Mouse (Mus musculus): ENCODE data around the gene Haao. TPM values are rescaled to one million over a fixed set of nuclear protein-coding genes. Genes with fewer than 3 reads are reported as not detected.

The Haao gene
- polyA plus RNA-seq, 1 experiment from 2014 or later, result 0.27 TPM

GRCm38 (mm10) chr17:83846301-83847021, 1.3 kb downstream of the Haao start:
- no peaks in the 10 kb centered on the region; the same call in 1 of the 2 replicates for H3K27me3 ChIP-seq (ENCODE audit: low read depth, poor library complexity, severe bottlenecking)
- H3K36me3 ChIP-seq, result no peaks in the 10 kb centered on the region
- WGBS, result 83% methylated on average over 21 of the region's 21 CpGs
- no peaks in the 10 kb centered on the region for H3K9me3 ChIP-seq (replicated peaks)
- H3K27ac ChIP-seq (replicated peaks), result no peak overlapping the region
- DNase-seq (ENCODE audit: low spot score), result no peak
- peaks cover 24% of the 10 kb centered on the region for H3K4me1 ChIP-seq
- no peak overlapping the region for H3K4me3 ChIP-seq

- WGBS, result 86% methylated on average over 8 of the region's 8 CpGs
- no peaks in the 10 kb centered on the region for H3K36me3 ChIP-seq
- H3K9me3 ChIP-seq (replicated peaks), result no peaks in the 10 kb centered on the region
- H3K4me1 ChIP-seq, result peaks cover 24% of the 10 kb centered on the region
- no peak overlapping the region for H3K4me3 ChIP-seq
- no peak overlapping the region for H3K27ac ChIP-seq (replicated peaks)
- no peak for DNase-seq (ENCODE audit: low spot score)
- no peaks in the 10 kb centered on the region; the same call in 1 of the 2 replicates for H3K27me3 ChIP-seq (ENCODE audit: low read depth, poor library complexity, severe bottlenecking)
Observed at GRCm38 (mm10) chr17:83845538-83845937, 2.2 kb downstream of the Haao start.

- peaks cover 8% of the 10 kb centered on the region for H3K4me1 ChIP-seq
- no peaks in the 10 kb centered on the region for H3K36me3 ChIP-seq
- H3K9me3 ChIP-seq (replicated peaks), result no peaks in the 10 kb centered on the region
- WGBS, result 71% methylated on average over 7 of the region's 7 CpGs
- H3K27ac ChIP-seq (replicated peaks), result no peak overlapping the region
- DNase-seq (ENCODE audit: low spot score), result no peak
- no peaks in the 10 kb centered on the region; the same call in 1 of the 2 replicates for H3K27me3 ChIP-seq (ENCODE audit: low read depth, poor library complexity, severe bottlenecking)
- H3K4me3 ChIP-seq, result no peak overlapping the region
Observed at GRCm38 (mm10) chr17:83843780-83844179, 4.0 kb downstream of the Haao start.

GRCm38 (mm10) chr17:83841011-83841410, 6.8 kb downstream of the Haao start:
- DNase-seq (ENCODE audit: low spot score), result no peak
- H3K27ac ChIP-seq (replicated peaks), result no peak overlapping the region
- H3K36me3 ChIP-seq, result no peaks in the 10 kb centered on the region
- peaks cover 6% of the 10 kb centered on the region; the same call in 1 of the 2 replicates for H3K4me1 ChIP-seq
- H3K4me3 ChIP-seq, result no peak overlapping the region
- 90% methylated on average over 5 of the region's 5 CpGs for WGBS
- no peaks in the 10 kb centered on the region for H3K9me3 ChIP-seq (replicated peaks)
- no peaks in the 10 kb centered on the region for H3K27me3 ChIP-seq (ENCODE audit: low read depth, poor library complexity, severe bottlenecking)

GRCm38 (mm10) chr17:83839132-83839531, 8.6 kb downstream of the Haao start:
- Histone ChIP-seq H3K4me1 (peaks cover 13% of the 10 kb centered on the region; the same call in 1 of the 2 replicates), H3K9me3 (replicated peaks) (no peaks in the 10 kb centered on the region), H3K27me3 (ENCODE audit: low read depth, poor library complexity, severe bottlenecking) (no peaks in the 10 kb centered on the region), H3K27ac (replicated peaks) (no peak overlapping the region), H3K36me3 (no peaks in the 10 kb centered on the region), H3K4me3 (no peak overlapping the region)
- no peak for DNase-seq (ENCODE audit: low spot score)
- 65% methylated on average over 9 of the region's 9 CpGs for WGBS

GRCm38 (mm10) chr17:83837659-83838190, 10.0 kb downstream of the Haao start:
- DNase-seq (ENCODE audit: low spot score), result no peak
- no peaks in the 10 kb centered on the region for H3K27me3 ChIP-seq (ENCODE audit: low read depth, poor library complexity, severe bottlenecking)
- no peak overlapping the region for H3K27ac ChIP-seq (replicated peaks)
- H3K4me1 ChIP-seq, result peaks cover 10% of the 10 kb centered on the region; the same call in 1 of the 2 replicates
- no peaks in the 10 kb centered on the region for H3K9me3 ChIP-seq (replicated peaks)
- WGBS, result 77% methylated on average over 8 of the region's 8 CpGs
- H3K4me3 ChIP-seq, result no peak overlapping the region
- H3K36me3 ChIP-seq, result no peaks in the 10 kb centered on the region

GRCm38 (mm10) chr17:83836048-83836447, 11.7 kb downstream of the Haao start:
- DNase-seq (ENCODE audit: low spot score), result no peak
- Histone ChIP-seq H3K4me1 (peaks cover 10% of the 10 kb centered on the region; the same call in 1 of the 2 replicates), H3K4me3 (no peak overlapping the region), H3K36me3 (no peaks in the 10 kb centered on the region), H3K27me3 (ENCODE audit: low read depth, poor library complexity, severe bottlenecking) (no peaks in the 10 kb centered on the region), H3K9me3 (replicated peaks) (no peaks in the 10 kb centered on the region), H3K27ac (replicated peaks) (0 out of 2 replicates have a peak overlapping the region, but pooled peaks have one; percentile 9)
- 81% methylated on average over 3 of the region's 3 CpGs for WGBS

- no peak for DNase-seq (ENCODE audit: low spot score)
- no peaks in the 10 kb centered on the region for H3K9me3 ChIP-seq (replicated peaks)
- no peak overlapping the region for H3K27ac ChIP-seq (replicated peaks)
- no peak overlapping the region for H3K4me3 ChIP-seq
- 77% methylated on average over 4 of the region's 4 CpGs for WGBS
- H3K27me3 ChIP-seq (ENCODE audit: low read depth, poor library complexity, severe bottlenecking), result no peaks in the 10 kb centered on the region
- H3K4me1 ChIP-seq, result peaks cover 19% of the 10 kb centered on the region; the same call in 1 of the 2 replicates
- H3K36me3 ChIP-seq, result no peaks in the 10 kb centered on the region
Observed at GRCm38 (mm10) chr17:83834120-83834519, 13.6 kb downstream of the Haao start.

- H3K36me3 ChIP-seq, result no peaks in the 10 kb centered on the region
- H3K4me1 ChIP-seq, result peaks cover 27% of the 10 kb centered on the region
- H3K27ac ChIP-seq (replicated peaks), result no peak overlapping the region
- 93% methylated on average over 4 of the region's 4 CpGs for WGBS
- H3K27me3 ChIP-seq (ENCODE audit: low read depth, poor library complexity, severe bottlenecking), result no peaks in the 10 kb centered on the region
- H3K4me3 ChIP-seq, result no peak overlapping the region
- H3K9me3 ChIP-seq (replicated peaks), result no peaks in the 10 kb centered on the region
- DNase-seq (ENCODE audit: low spot score), result no peak
Observed at GRCm38 (mm10) chr17:83830616-83831292, 17.0 kb downstream of the Haao start.

- Histone ChIP-seq H3K4me3 (no peak overlapping the region), H3K9me3 (replicated peaks) (no peaks in the 10 kb centered on the region), H3K27ac (replicated peaks) (no peak overlapping the region), H3K4me1 (peaks cover 22% of the 10 kb centered on the region), H3K27me3 (ENCODE audit: low read depth, poor library complexity, severe bottlenecking) (no peaks in the 10 kb centered on the region), H3K36me3 (no peaks in the 10 kb centered on the region)
- no peak for DNase-seq (ENCODE audit: low spot score)
- WGBS, result 81% methylated on average over 3 of the region's 3 CpGs
Observed at GRCm38 (mm10) chr17:83829356-83829755, 18.4 kb downstream of the Haao start.

- Histone ChIP-seq H3K27ac (replicated peaks) (no peak overlapping the region), H3K4me3 (no peak overlapping the region), H3K27me3 (ENCODE audit: low read depth, poor library complexity, severe bottlenecking) (no peaks in the 10 kb centered on the region), H3K36me3 (no peaks in the 10 kb centered on the region), H3K4me1 (peaks cover 28% of the 10 kb centered on the region), H3K9me3 (replicated peaks) (no peaks in the 10 kb centered on the region)
- 89% methylated on average over 7 of the region's 7 CpGs for WGBS
- DNase-seq (ENCODE audit: low spot score), result no peak
Observed at GRCm38 (mm10) chr17:83823835-83824234, 23.9 kb downstream of the Haao start.

- no peaks in the 10 kb centered on the region for H3K36me3 ChIP-seq
- no peak for DNase-seq (ENCODE audit: low spot score)
- peaks cover 16% of the 10 kb centered on the region; the same call in 1 of the 2 replicates for H3K4me1 ChIP-seq
- H3K27me3 ChIP-seq (ENCODE audit: low read depth, poor library complexity, severe bottlenecking), result no peaks in the 10 kb centered on the region
- H3K4me3 ChIP-seq, result no peak overlapping the region
- H3K27ac ChIP-seq (replicated peaks), result no peak overlapping the region
- 88% methylated on average over 3 of the region's 3 CpGs for WGBS
- no peaks in the 10 kb centered on the region for H3K9me3 ChIP-seq (replicated peaks)
Observed at GRCm38 (mm10) chr17:83821876-83822275, 25.9 kb downstream of the Haao start.

GRCm38 (mm10) chr17:83820701-83821100, 27.1 kb downstream of the Haao start:
- 88% methylated on average over 5 of the region's 5 CpGs for WGBS
- Histone ChIP-seq H3K27me3 (ENCODE audit: low read depth, poor library complexity, severe bottlenecking) (no peaks in the 10 kb centered on the region), H3K27ac (replicated peaks) (no peak overlapping the region; the same call in 1 of the 2 replicates), H3K4me3 (no peak overlapping the region), H3K36me3 (no peaks in the 10 kb centered on the region), H3K4me1 (peaks cover 16% of the 10 kb centered on the region; the same call in 1 of the 2 replicates), H3K9me3 (replicated peaks) (no peaks in the 10 kb centered on the region)
- DNase-seq (ENCODE audit: low spot score), result no peak

Measured in midbrain, embryonic 10.5 days (tissue).